Mouse (Mus musculus) intestine, postnatal 0 days (tissue): ENCODE measurements around the gene Fst. TPM values are rescaled to one million over a fixed set of nuclear protein-coding genes. Genes with fewer than 3 reads are reported as not detected.

Source experiments
- ATAC-seq: fragments of 200-750 bp; cut with Nextera tagmentation; 2 replicates; pipeline ENCODE4 v1.8.0; 2017; ENCODE audit warnings: mild to moderate bottlenecking, moderate TSS enrichment, moderate library complexity
- H3K27ac ChIP-seq: fragments of 300-500 bp; sonication (generic); 2 replicates; pipeline ENCODE4 v1.5.1; 2014; ENCODE audit warnings: mild to moderate bottlenecking, low read depth, low read length, moderate library complexity
- H3K27me3 ChIP-seq: fragments of 300-500 bp; sonication (generic); replicated peaks from 2 replicates; pipeline ENCODE4 v1.6.1; 2014; ENCODE audit warnings: low read length, mixed read lengths; ENCODE audit not compliant: control insufficient read depth, insufficient read depth
- H3K36me3 ChIP-seq: fragments of 300-500 bp; sonication (generic); 2 replicates; pipeline ENCODE4 v1.6.1; 2014; ENCODE audit warnings: mild to moderate bottlenecking, moderate library complexity; ENCODE audit not compliant: control insufficient read depth, insufficient read depth
- H3K4me1 ChIP-seq: fragments of 300-500 bp; sonication (generic); replicated peaks from 2 replicates; pipeline ENCODE4 v1.6.1; 2014; ENCODE audit warnings: antibody characterized with exemption, low read length, mixed read lengths; ENCODE audit not compliant: control insufficient read depth, insufficient read depth
- H3K4me2 ChIP-seq: fragments of 300-500 bp; sonication (generic); replicated peaks from 2 replicates; pipeline ENCODE4 v1.6.1; 2014; ENCODE audit warnings: low read depth, mild to moderate bottlenecking, moderate library complexity
- H3K4me3 ChIP-seq: fragments of 300-500 bp; sonication (generic); 2 replicates; pipeline ENCODE4 v1.5.1; 2014; ENCODE audit warnings: low read depth, low read length
- H3K9ac ChIP-seq: fragments of 300-500 bp; sonication (generic); 2 replicates; pipeline ENCODE4 v1.6.1; 2014; ENCODE audit warnings: mild to moderate bottlenecking, low read depth, low read length
- H3K9me3 ChIP-seq: fragments of 300-500 bp; sonication (generic); 2 replicates; pipeline ENCODE4 v1.6.1; 2016; ENCODE audit warnings: mixed run types; ENCODE audit not compliant: control insufficient read depth
- CTCF ChIP-seq: sonication (generic); IDR thresholded peaks from 2 replicates; pipeline ENCODE4 v1.5.1; 2016; ENCODE audit warnings: low read depth, mild to moderate bottlenecking, control low read depth, antibody characterized with exemption, moderate library complexity
- WGBS: fragments of 180-500 bp; shearing (Covaris S2); extraction: QIAGEN DNeasy Blood & Tissue Kit; methylation state at CpG from one replicate; pipeline ENCODE4 v1.1.7; 2014; 5-methylcytosine and 5-hydroxymethylcytosine counted together
- polyA plus RNA-seq: library from polyadenylated mRNA; unstranded; fragments of >200 nt; fragmentation: Nextera tagmentation; extraction: Ambion mirVana; gene quantifications from 2 replicates; pipeline ENCODE4 v1.2.1, GENCODE M21; 2015

Gene Fst
- polyA plus RNA-seq, 1 experiment from 2014 or later: 14.3 TPM

DNA sequence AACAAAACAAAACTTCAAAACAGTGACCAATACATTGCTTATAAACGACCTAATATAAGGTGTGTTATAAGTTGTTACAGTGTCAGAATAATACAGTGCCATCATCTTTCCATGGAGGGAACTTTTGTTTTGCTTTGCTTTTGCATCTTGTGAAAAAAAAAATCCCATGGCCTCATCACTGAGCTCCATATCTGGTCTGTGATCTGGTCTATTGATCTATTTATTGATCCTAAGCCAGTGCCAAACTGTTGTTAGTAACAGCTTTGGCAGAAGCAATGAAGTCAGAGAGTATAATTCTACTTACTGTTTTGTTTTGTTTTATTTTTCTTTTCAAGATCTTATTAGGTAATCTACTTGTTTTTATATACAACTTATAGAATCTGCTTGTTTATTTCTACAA lies 6.6 kb upstream of the Fst start:
- TF ChIP-seq CTCF: no peak
- no peak overlapping the region for H3K27ac ChIP-seq
- no peak overlapping the region for H3K4me2 ChIP-seq
- H3K36me3 ChIP-seq: no peaks in the 10 kb centered on the region
- ATAC-seq: no peak
- no peak overlapping the region for H3K9ac ChIP-seq
- H3K9me3 ChIP-seq: no peaks in the 10 kb centered on the region
- peaks cover 7% of the 10 kb centered on the region; the same call in 1 of the 2 replicates for H3K27me3 ChIP-seq
- H3K4me1 ChIP-seq: no peaks in the 10 kb centered on the region
- H3K4me3 ChIP-seq: no peak overlapping the region
- 60% methylated on average over 1 of the region's 1 CpGs for WGBS

DNA sequence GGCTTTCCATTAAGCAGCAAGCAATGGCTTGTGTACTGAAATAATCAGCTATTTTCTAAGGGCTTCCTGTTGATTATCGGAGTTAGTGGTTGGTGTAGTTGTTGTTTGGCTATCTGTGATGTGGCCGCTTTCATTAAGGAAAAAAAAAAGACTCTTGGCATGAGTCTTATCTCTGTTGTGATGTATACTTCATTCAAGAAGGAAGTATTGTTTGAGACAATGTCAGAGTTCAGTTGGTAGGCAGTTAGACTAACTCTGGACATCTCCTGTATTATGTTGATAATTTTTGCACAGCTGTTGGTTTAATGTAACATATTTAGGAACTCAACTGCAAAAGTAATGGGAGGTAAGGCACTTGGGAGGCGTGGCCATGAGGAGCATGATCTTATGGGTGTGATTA lies 6.1 kb upstream of the Fst start:
- Histone ChIP-seq H3K9me3 (no peaks in the 10 kb centered on the region), H3K36me3 (no peaks in the 10 kb centered on the region), H3K27me3 (peaks cover 11% of the 10 kb centered on the region; the same call in 1 of the 2 replicates), H3K4me3 (no peak overlapping the region), H3K27ac (no peak overlapping the region), H3K4me1 (no peaks in the 10 kb centered on the region), H3K4me2 (no peak overlapping the region), H3K9ac (no peak overlapping the region)
- TF ChIP-seq CTCF: no peak
- 65% methylated on average over 3 of the region's 3 CpGs for WGBS
- ATAC-seq: no peak

DNA sequence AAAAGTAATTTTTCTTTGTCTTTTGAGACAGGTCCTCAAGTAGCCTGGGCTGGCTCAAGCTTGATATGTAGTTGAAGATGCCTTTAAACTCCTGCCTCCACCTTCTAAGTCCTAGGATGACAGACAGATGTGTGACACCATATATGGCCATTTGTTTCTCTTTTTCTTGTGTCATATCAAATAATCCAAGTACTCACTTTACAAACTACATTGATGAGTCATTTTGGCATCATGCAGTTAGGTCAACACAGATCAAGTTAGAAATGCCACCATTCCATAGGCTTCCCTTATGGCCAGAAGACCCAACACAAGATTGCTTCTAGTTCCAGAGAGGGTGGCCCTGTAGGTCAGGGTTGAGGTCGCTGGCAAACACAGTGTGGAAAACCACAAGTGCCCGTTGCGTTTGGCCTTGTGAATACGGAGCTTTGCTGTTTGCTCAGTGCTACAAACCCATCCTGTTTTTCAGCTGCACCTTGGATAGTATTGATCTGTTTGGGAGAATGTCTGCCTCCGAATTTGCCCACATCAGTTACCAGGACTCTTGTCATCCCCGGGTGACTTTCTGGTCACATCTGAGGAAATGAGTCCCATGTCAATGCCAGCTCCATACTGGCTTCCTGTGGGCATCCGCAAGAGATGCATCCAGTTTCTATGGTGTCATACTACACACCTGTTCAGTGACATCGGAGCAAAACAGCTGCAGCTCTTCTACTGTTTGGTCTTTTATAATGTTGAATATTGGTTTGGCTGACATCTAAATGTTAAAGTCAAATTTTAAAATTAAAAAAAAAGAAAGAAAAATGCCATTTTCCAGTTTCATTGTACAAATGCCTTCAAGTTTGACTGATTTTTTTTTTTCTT lies 4.0 kb upstream of the Fst start:
- no peak overlapping the region for H3K9ac ChIP-seq
- H3K27ac ChIP-seq: no peak overlapping the region
- no peak overlapping the region for H3K4me3 ChIP-seq
- no peak overlapping the region for H3K4me2 ChIP-seq
- peaks cover 24% of the 10 kb centered on the region for H3K27me3 ChIP-seq
- H3K4me1 ChIP-seq: no peaks in the 10 kb centered on the region
- WGBS: 66% methylated on average over 8 of the region's 8 CpGs
- no peaks in the 10 kb centered on the region for H3K9me3 ChIP-seq
- no peaks in the 10 kb centered on the region for H3K36me3 ChIP-seq
- ATAC-seq: no peak
- TF ChIP-seq CTCF: no peak

DNA sequence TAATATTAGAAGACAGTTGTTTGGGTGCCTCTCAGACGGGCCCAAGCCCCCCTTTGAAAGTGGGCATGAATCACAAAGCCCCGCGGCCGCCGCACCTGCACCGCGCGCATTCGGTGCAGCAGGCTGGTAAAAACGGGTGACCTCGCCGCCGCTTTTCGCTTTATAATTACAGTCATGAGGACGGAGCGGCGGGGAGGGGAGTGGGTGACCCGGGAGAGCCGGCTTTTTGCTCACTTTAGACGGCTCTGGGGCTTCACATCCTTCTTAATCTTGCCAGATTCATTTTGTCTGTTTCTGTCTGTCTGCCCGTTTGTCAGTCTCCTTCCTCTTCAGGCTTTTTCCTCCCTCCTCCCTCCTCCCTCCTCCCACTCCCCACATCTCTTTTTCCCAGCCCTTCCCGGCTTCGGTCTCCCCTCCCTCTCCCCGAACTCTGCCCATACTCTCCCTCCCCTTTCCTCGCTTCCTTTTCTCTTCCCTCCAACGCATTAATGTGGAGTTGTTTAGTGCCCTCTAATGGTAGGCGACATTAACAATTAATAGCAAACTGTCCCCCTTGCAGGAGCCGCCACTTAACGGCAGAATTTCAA lies 1.6 kb upstream of the Fst start:
- 1% methylated on average over 29 of the region's 29 CpGs for WGBS
- TF ChIP-seq CTCF: peak; percentile 84
- no peak; the same call in 1 of the 2 replicates for ATAC-seq
- Histone ChIP-seq H3K9me3 (no peaks in the 10 kb centered on the region), H3K4me3 (peak overlapping the region; percentile 60), H3K27ac (no peak overlapping the region), H3K9ac (no peak overlapping the region), H3K4me2 (peak overlapping the region; percentile 99), H3K4me1 (no peaks in the 10 kb centered on the region), H3K36me3 (no peaks in the 10 kb centered on the region), H3K27me3 (peaks cover 35% of the 10 kb centered on the region)

DNA sequence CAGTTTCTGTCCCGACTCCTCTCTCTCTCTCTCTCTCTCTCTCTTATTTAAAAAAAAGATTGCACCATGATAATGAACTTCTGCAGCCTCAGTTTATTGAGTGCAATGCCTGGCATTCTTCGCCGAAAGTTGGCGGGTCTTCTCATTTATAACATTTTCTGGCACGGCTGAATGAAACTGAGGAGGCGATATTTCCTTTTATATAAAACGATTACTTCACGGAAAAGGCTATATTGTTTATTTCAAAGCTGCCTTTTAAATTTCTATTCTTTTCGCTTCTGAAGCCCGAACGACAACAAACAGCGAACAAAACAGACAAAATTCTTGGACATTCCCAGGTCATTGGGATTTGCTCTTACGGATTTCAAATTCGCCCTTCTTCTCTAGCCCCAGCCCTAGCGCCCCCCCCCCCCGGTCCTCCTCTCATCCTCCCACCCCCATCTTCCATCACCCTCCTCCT lies 980 bp upstream of the Fst start:
- H3K4me3 ChIP-seq: peak overlapping the region; percentile 60
- TF ChIP-seq CTCF: no peak
- H3K9ac ChIP-seq: no peak overlapping the region
- H3K27ac ChIP-seq: no peak overlapping the region
- peak overlapping the region; percentile 99 for H3K4me2 ChIP-seq
- ATAC-seq: no peak
- H3K36me3 ChIP-seq: no peaks in the 10 kb centered on the region
- H3K4me1 ChIP-seq: no peaks in the 10 kb centered on the region
- no peaks in the 10 kb centered on the region for H3K9me3 ChIP-seq
- peaks cover 41% of the 10 kb centered on the region for H3K27me3 ChIP-seq
- WGBS: under 1% methylated on average over 15 of the region's 16 CpGs

DNA sequence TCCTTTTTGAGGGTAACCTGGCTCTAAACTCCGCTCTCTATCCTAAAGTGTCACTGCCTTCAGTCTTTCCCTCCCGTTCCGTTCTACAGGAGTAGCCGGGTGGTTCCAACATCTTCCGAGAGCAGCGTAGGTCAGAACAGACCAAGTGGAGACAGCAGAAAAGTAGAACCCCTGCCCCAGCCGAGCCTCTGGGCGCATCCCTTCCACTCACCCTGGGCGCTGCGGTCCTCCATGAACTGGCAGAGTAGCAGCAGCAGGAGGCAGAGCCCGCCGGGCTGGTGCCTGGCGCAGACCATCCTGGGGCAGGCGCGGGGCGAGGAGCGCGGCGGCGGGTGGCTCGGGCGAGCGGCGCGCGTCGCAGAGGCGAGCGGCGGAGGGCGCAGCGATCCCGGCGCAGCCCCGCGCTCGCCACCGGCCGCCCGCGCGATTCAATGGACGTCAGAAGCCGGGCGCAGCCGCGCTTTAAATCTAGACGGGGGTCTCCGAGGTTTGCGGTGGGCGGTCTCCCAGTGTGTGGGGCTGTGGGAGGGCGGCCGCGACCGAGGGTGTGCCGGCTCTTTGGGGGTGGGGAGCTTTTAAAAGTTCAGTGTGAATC lies 363 bp downstream of the Fst start:
- Histone ChIP-seq H3K27me3 (peaks cover 53% of the 10 kb centered on the region), H3K27ac (no peak overlapping the region)

More for the DNA sequence above, 363 bp downstream of the Fst start:
- Histone ChIP-seq H3K4me3 (peak overlapping the region; percentile 60), H3K9me3 (no peaks in the 10 kb centered on the region), H3K9ac (peak overlapping the region; percentile 27; the same call in 1 of the 2 replicates), H3K4me2 (peak overlapping the region; percentile 99), H3K36me3 (no peaks in the 10 kb centered on the region), H3K4me1 (no peaks in the 10 kb centered on the region)
- WGBS: under 1% methylated on average over 38 of the region's 56 CpGs
- ATAC-seq: peak; percentile 32
- peak; percentile 31; the same call in 1 of the 2 replicates for TF ChIP-seq CTCF
